Mouse (Mus musculus): ENCODE data around the gene Hebp2. TPM values are rescaled to one million over a fixed set of nuclear protein-coding genes. Genes with fewer than 3 reads are reported as not detected.
A peak's percentile ranks its signal among the peaks of the same experiment; 100 is the strongest.

The Hebp2 gene
- polyA plus RNA-seq, 1 experiment from 2014 or later: 13.5 TPM

GRCm38 (mm10) chr10:18532293-18532692, 13.6 kb downstream of the Hebp2 start:
- H3K4me1 ChIP-seq: peaks cover 23% of the 10 kb centered on the region
- no peak overlapping the region for H3K4me3 ChIP-seq
- no peak overlapping the region for H3K9ac ChIP-seq
- ATAC-seq (ENCODE audit: extremely low read depth, insufficient number of reproducible peaks, low FRiP score, low TSS enrichment): no peak
- H3K27ac ChIP-seq (replicated peaks): no peak overlapping the region
- peaks cover 60% of the 10 kb centered on the region for H3K36me3 ChIP-seq
- WGBS: 34% methylated on average over 8 of the region's 8 CpGs
- H3K4me2 ChIP-seq: peak overlapping the region; percentile 4; the same call in 1 of the 2 replicates
- H3K27me3 ChIP-seq (replicated peaks): no peaks in the 10 kb centered on the region
- no peaks in the 10 kb centered on the region for H3K9me3 ChIP-seq

- Histone ChIP-seq H3K9ac (no peak overlapping the region), H3K4me3 (no peak overlapping the region), H3K4me2 (no peak overlapping the region), H3K27me3 (replicated peaks) (no peaks in the 10 kb centered on the region), H3K36me3 (peaks cover 57% of the 10 kb centered on the region), H3K4me1 (peaks cover 44% of the 10 kb centered on the region), H3K27ac (replicated peaks) (no peak overlapping the region), H3K9me3 (no peaks in the 10 kb centered on the region)
- no peak for ATAC-seq (ENCODE audit: extremely low read depth, insufficient number of reproducible peaks, low FRiP score, low TSS enrichment)
- WGBS: 91% methylated on average over 4 of the region's 4 CpGs
Observed at GRCm38 (mm10) chr10:18530161-18530560, 15.7 kb downstream of the Hebp2 start.

GRCm38 (mm10) chr10:18529177-18529576, 16.7 kb downstream of the Hebp2 start:
- no peaks in the 10 kb centered on the region for H3K27me3 ChIP-seq (replicated peaks)
- ATAC-seq (ENCODE audit: extremely low read depth, insufficient number of reproducible peaks, low FRiP score, low TSS enrichment): no peak
- H3K4me3 ChIP-seq: no peak overlapping the region
- 82% methylated on average over 4 of the region's 4 CpGs for WGBS
- no peak overlapping the region for H3K27ac ChIP-seq (replicated peaks)
- peaks cover 62% of the 10 kb centered on the region for H3K36me3 ChIP-seq
- H3K9ac ChIP-seq: no peak overlapping the region
- no peak overlapping the region for H3K4me2 ChIP-seq
- peaks cover 44% of the 10 kb centered on the region for H3K4me1 ChIP-seq
- no peaks in the 10 kb centered on the region for H3K9me3 ChIP-seq

- WGBS: 47% methylated on average over 5 of the region's 5 CpGs
- Histone ChIP-seq H3K27ac (replicated peaks) (no peak overlapping the region), H3K4me1 (peaks cover 44% of the 10 kb centered on the region), H3K9me3 (no peaks in the 10 kb centered on the region), H3K9ac (no peak overlapping the region), H3K27me3 (replicated peaks) (no peaks in the 10 kb centered on the region), H3K4me3 (no peak overlapping the region), H3K4me2 (no peak overlapping the region), H3K36me3 (peaks cover 64% of the 10 kb centered on the region)
- ATAC-seq (ENCODE audit: extremely low read depth, insufficient number of reproducible peaks, low FRiP score, low TSS enrichment): no peak
Observed at GRCm38 (mm10) chr10:18528475-18528874, 17.4 kb downstream of the Hebp2 start.

GRCm38 (mm10) chr10:18527766-18528165, 18.1 kb downstream of the Hebp2 start:
- 64% methylated on average over 7 of the region's 7 CpGs for WGBS
- H3K4me1 ChIP-seq: peaks cover 44% of the 10 kb centered on the region
- H3K36me3 ChIP-seq: peaks cover 62% of the 10 kb centered on the region
- H3K4me2 ChIP-seq: no peak overlapping the region
- no peak overlapping the region for H3K27ac ChIP-seq (replicated peaks)
- no peak overlapping the region for H3K4me3 ChIP-seq
- H3K9ac ChIP-seq: no peak overlapping the region; the same call in 1 of the 2 replicates
- H3K27me3 ChIP-seq (replicated peaks): no peaks in the 10 kb centered on the region
- H3K9me3 ChIP-seq: no peaks in the 10 kb centered on the region
- no peak for ATAC-seq (ENCODE audit: extremely low read depth, insufficient number of reproducible peaks, low FRiP score, low TSS enrichment)

GRCm38 (mm10) chr10:18526851-18527675, 18.8 kb downstream of the Hebp2 start:
- peaks cover 40% of the 10 kb centered on the region for H3K4me1 ChIP-seq
- peaks cover 58% of the 10 kb centered on the region for H3K36me3 ChIP-seq
- H3K27me3 ChIP-seq (replicated peaks): no peaks in the 10 kb centered on the region
- H3K4me2 ChIP-seq: no peak overlapping the region
- H3K9ac ChIP-seq: no peak overlapping the region
- whole genome bisulfite sequencing: 76% methylated on average over 20 of the region's 20 CpGs
- no peaks in the 10 kb centered on the region for H3K9me3 ChIP-seq
- H3K27ac ChIP-seq (replicated peaks): no peak overlapping the region
- ATAC-seq (ENCODE audit: extremely low read depth, insufficient number of reproducible peaks, low FRiP score, low TSS enrichment): no peak
- H3K4me3 ChIP-seq: no peak overlapping the region

- WGBS: 65% methylated on average over 22 of the region's 22 CpGs
- Histone ChIP-seq H3K36me3 (peaks cover 54% of the 10 kb centered on the region), H3K4me3 (no peak overlapping the region), H3K9me3 (no peaks in the 10 kb centered on the region), H3K27ac (replicated peaks) (no peak overlapping the region), H3K27me3 (replicated peaks) (no peaks in the 10 kb centered on the region), H3K9ac (peak overlapping the region; percentile 17; the same call in 1 of the 2 replicates), H3K4me2 (no peak overlapping the region), H3K4me1 (peaks cover 33% of the 10 kb centered on the region)
- peak; percentile 14; the same call in 1 of the 2 replicates for ATAC-seq (ENCODE audit: extremely low read depth, insufficient number of reproducible peaks, low FRiP score, low TSS enrichment)
Observed at GRCm38 (mm10) chr10:18526184-18526850, 19.6 kb downstream of the Hebp2 start.

- WGBS: 54% methylated on average over 9 of the region's 9 CpGs
- no peak overlapping the region for H3K4me2 ChIP-seq
- no peak overlapping the region for H3K4me3 ChIP-seq
- H3K9ac ChIP-seq: peak overlapping the region; percentile 17; the same call in 1 of the 2 replicates
- no peak overlapping the region for H3K27ac ChIP-seq (replicated peaks)
- H3K27me3 ChIP-seq (replicated peaks): no peaks in the 10 kb centered on the region
- H3K9me3 ChIP-seq: no peaks in the 10 kb centered on the region
- peaks cover 54% of the 10 kb centered on the region for H3K36me3 ChIP-seq
- peaks cover 33% of the 10 kb centered on the region for H3K4me1 ChIP-seq
- ATAC-seq (ENCODE audit: extremely low read depth, insufficient number of reproducible peaks, low FRiP score, low TSS enrichment): no peak
Observed at GRCm38 (mm10) chr10:18525726-18526125, 20.1 kb downstream of the Hebp2 start.

- Histone ChIP-seq H3K4me3 (no peak overlapping the region), H3K4me1 (peaks cover 33% of the 10 kb centered on the region), H3K27me3 (replicated peaks) (no peaks in the 10 kb centered on the region), H3K9ac (no peak overlapping the region), H3K36me3 (peaks cover 54% of the 10 kb centered on the region), H3K4me2 (no peak overlapping the region), H3K9me3 (no peaks in the 10 kb centered on the region), H3K27ac (replicated peaks) (no peak overlapping the region)
- WGBS: 76% methylated on average over 15 of the region's 15 CpGs
- no peak for ATAC-seq (ENCODE audit: extremely low read depth, insufficient number of reproducible peaks, low FRiP score, low TSS enrichment)
Observed at GRCm38 (mm10) chr10:18525311-18525710, 20.6 kb downstream of the Hebp2 start.

GRCm38 (mm10) chr10:18522556-18522955, 23.3 kb downstream of the Hebp2 start:
- Histone ChIP-seq H3K27ac (replicated peaks) (no peak overlapping the region), H3K4me2 (no peak overlapping the region), H3K27me3 (replicated peaks) (no peaks in the 10 kb centered on the region), H3K4me1 (peaks cover 30% of the 10 kb centered on the region), H3K36me3 (peaks cover 48% of the 10 kb centered on the region), H3K4me3 (no peak overlapping the region), H3K9ac (no peak overlapping the region), H3K9me3 (no peaks in the 10 kb centered on the region)
- no peak for ATAC-seq (ENCODE audit: extremely low read depth, insufficient number of reproducible peaks, low FRiP score, low TSS enrichment)
- 67% methylated on average over 2 of the region's 2 CpGs for WGBS

- no peaks in the 10 kb centered on the region for H3K9me3 ChIP-seq
- no peak overlapping the region for H3K4me3 ChIP-seq
- peaks cover 26% of the 10 kb centered on the region for H3K36me3 ChIP-seq
- peaks cover 16% of the 10 kb centered on the region for H3K4me1 ChIP-seq
- 83% methylated on average over 11 of the region's 11 CpGs for WGBS
- H3K27ac ChIP-seq (replicated peaks): no peak overlapping the region
- no peak for ATAC-seq (ENCODE audit: extremely low read depth, insufficient number of reproducible peaks, low FRiP score, low TSS enrichment)
- H3K9ac ChIP-seq: no peak overlapping the region
- H3K27me3 ChIP-seq (replicated peaks): no peaks in the 10 kb centered on the region
- H3K4me2 ChIP-seq: no peak overlapping the region
Observed at GRCm38 (mm10) chr10:18511496-18511895, 34.4 kb downstream of the Hebp2 start.
